Mouse (Mus musculus) megakaryocyte, embryonic 14.5 days (primary cell): ENCODE data around the gene Stim1. TPM values are rescaled to one million over a fixed set of nuclear protein-coding genes. Genes with fewer than 3 reads are reported as not detected.

ENCODE experiments used
- H3K27me3 ChIP-seq: replicated peaks from 2 replicates; pipeline ENCODE3; 2012; ENCODE audit warnings: inconsistent platforms
- H3K36me3 ChIP-seq: replicated peaks from 2 replicates; pipeline ENCODE3; 2012; ENCODE audit warnings: low read length, inconsistent platforms, mixed read lengths
- H3K4me1 ChIP-seq: 2 replicates; pipeline ENCODE4 v1.6.1; 2012; ENCODE audit warnings: inconsistent platforms
- H3K4me3 ChIP-seq: replicated peaks from 2 replicates; pipeline ENCODE3; 2012; ENCODE audit warnings: moderate library complexity, mild to moderate bottlenecking, inconsistent platforms
- H3K9me3 ChIP-seq: 2 replicates; pipeline ENCODE4 v1.6.1; 2012; ENCODE audit warnings: inconsistent platforms
- FLI1 ChIP-seq: IDR thresholded peaks from 2 replicates; pipeline ENCODE4 v1.6.1; 2012; ENCODE audit warnings: low read length, inconsistent platforms, mixed read lengths
- GATA1 ChIP-seq: IDR thresholded peaks from 3 replicates; pipeline ENCODE4 v1.6.1; 2012; ENCODE audit warnings: mixed read lengths, low read length, inconsistent platforms, borderline replicate concordance
- polyA plus RNA-seq: library from polyadenylated mRNA; stranded (reverse); fragments of >175 nt; gene quantifications from 2 replicates; pipeline ENCODE4 v1.2.3, GENCODE M21; 2012; ENCODE audit warnings: low replicate concordance; ENCODE audit not compliant: insufficient read depth

Gene Stim1
- polyA plus RNA-seq = 106 and 312 TPM in 2 replicates

- Histone ChIP-seq H3K36me3 (peaks cover 21% of the 10 kb centered on the region), H3K4me3 (peak within 1 kb of the TSS; percentile 99), H3K9me3 (no peaks in the 10 kb centered on the region), H3K27me3 (no peaks in the 10 kb centered on the region), H3K4me1 (peaks cover 45% of the 10 kb centered on the region)
- no peak for TF ChIP-seq GATA1
- no peak; the same call in 1 of the 2 replicates for TF ChIP-seq FLI1
Measured at GRCm38 (mm10) chr7:102267601-102268394, at the start of gene Stim1. Gene Stim1 (plus strand): TSS chr7:102267806.

DNA sequence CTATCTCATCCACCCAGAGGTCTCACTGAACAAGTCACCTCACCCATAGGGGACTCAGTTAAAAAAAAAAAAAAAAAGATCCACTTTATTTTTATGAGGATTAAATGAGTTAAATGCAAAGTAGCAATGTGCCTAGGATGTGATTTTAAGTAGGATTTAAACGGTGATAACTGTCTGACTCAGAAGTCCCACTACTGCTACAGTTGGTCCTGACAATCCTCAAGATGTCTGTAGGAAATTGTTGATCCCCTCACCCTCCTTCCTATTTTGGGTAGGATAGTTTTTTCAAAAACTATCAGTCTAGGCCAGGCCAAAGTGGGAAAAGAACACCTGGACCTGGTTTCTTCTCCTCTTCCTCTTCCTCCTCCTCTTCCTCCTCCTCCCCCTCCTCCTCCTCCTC is 45.7 kb upstream of the Stim1 start:
- no peaks in the 10 kb centered on the region for H3K27me3 ChIP-seq
- H3K4me1 ChIP-seq = peaks cover 46% of the 10 kb centered on the region
- H3K9me3 ChIP-seq = no peaks in the 10 kb centered on the region
- peaks cover 14% of the 10 kb centered on the region for H3K36me3 ChIP-seq
- no peak for TF ChIP-seq GATA1
- TF ChIP-seq FLI1 = no peak
- H3K4me3 ChIP-seq = peak overlapping the region; percentile 93

- Histone ChIP-seq H3K27me3 (no peaks in the 10 kb centered on the region), H3K36me3 (peaks cover 18% of the 10 kb centered on the region), H3K4me3 (peak overlapping the region; percentile 93), H3K4me1 (peaks cover 42% of the 10 kb centered on the region), H3K9me3 (no peaks in the 10 kb centered on the region)
- TF ChIP-seq FLI1 (no peak), GATA1 (no peak)
Measured at GRCm38 (mm10) chr7:102222336-102222735, 45.3 kb upstream of the Stim1 start.

DNA sequence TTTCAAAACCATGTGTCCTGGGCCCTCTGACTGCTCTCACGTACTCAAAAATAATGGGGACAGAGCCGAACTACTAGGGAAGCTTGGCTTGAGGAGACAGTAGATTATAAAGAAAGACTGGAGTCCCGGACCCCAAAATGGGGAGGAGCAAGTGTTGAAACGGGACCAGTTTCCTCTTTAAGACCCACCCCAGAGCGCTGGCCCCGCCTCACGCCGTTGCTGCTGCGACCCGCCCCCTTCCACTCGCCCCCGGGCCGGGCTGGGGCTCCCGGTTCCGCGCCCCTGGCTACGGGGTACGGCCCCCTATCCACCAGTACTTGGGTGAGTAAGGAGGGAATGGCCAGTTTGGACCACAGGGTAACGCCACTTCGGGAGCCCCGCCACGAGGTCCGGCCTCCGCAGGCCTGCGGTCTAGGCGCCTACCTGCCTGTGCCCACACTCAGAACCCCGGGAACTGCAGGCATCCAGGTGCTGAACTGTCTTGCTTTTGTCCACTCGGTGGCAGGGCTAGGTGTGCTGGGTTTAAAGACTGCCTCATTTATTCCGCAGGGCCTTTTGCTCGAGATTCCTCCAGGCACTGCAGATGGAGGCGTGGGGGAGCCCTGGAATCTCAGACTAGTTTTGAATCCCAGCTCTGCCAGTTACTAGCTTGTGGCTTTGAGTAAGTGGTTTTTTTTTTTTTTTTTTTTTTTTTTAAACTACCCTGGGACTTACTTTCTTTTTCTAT is 44.6 kb upstream of the Stim1 start:
- H3K4me3 ChIP-seq = peak overlapping the region; percentile 93
- H3K36me3 ChIP-seq = peaks cover 23% of the 10 kb centered on the region
- TF ChIP-seq FLI1 (no peak), GATA1 (no peak)

GRCm38 (mm10) chr7:102223883-102224738 is 43.5 kb upstream of the Stim1 start:
- TF ChIP-seq FLI1 (no peak), GATA1 (no peak)
- Histone ChIP-seq H3K9me3 (no peaks in the 10 kb centered on the region), H3K27me3 (no peaks in the 10 kb centered on the region), H3K4me1 (peaks cover 35% of the 10 kb centered on the region), H3K4me3 (peak overlapping the region; percentile 14), H3K36me3 (peaks cover 26% of the 10 kb centered on the region)

More for the DNA sequence above, 44.6 kb upstream of the Stim1 start:
- Histone ChIP-seq H3K27me3 (no peaks in the 10 kb centered on the region), H3K9me3 (no peaks in the 10 kb centered on the region), H3K4me1 (peaks cover 37% of the 10 kb centered on the region)

- H3K4me1 ChIP-seq = peaks cover 47% of the 10 kb centered on the region
- no peak for TF ChIP-seq GATA1
- TF ChIP-seq FLI1 = no peak
- no peaks in the 10 kb centered on the region for H3K27me3 ChIP-seq
- no peaks in the 10 kb centered on the region for H3K9me3 ChIP-seq
- no peak overlapping the region for H3K4me3 ChIP-seq
- H3K36me3 ChIP-seq = peaks cover 29% of the 10 kb centered on the region
Measured at GRCm38 (mm10) chr7:102226051-102226450, 41.6 kb upstream of the Stim1 start.

DNA sequence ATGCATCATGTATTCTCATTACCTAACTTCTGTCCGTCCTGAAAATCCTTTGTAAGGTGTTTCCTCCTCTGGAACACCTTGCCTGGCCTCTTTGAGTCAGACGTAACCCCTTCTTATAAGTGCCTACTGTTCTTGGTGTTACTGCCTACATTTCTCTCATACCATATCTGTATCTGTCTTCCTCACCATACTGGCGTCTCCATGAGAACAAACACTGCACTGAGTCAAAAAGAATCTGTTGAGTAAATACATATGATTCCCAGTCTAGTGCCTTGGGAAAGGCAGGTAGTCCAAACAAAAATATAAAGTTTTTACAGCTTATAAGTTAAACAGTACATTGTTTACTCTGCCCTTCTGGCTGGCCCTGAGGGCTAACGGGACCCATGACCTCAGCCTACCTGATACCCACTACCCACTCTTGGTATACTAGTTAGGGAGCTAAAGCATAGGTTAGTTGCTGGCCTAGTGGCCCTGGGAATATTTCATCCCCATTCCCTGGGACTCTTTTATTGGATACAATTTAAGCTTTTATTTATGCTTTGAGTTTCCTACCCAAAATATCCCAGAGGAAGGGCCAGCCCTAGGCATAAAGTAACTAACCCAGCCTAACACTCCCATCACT is 39.4 kb upstream of the Stim1 start:
- H3K4me1 ChIP-seq = peaks cover 45% of the 10 kb centered on the region
- H3K4me3 ChIP-seq = no peak overlapping the region

GRCm38 (mm10) chr7:102229814-102230213 is 37.8 kb upstream of the Stim1 start:
- no peak overlapping the region for H3K4me3 ChIP-seq
- H3K36me3 ChIP-seq = peaks cover 40% of the 10 kb centered on the region
- peaks cover 37% of the 10 kb centered on the region for H3K4me1 ChIP-seq
- H3K9me3 ChIP-seq = no peaks in the 10 kb centered on the region
- no peaks in the 10 kb centered on the region for H3K27me3 ChIP-seq
- TF ChIP-seq FLI1 = no peak
- TF ChIP-seq GATA1 = no peak

More for the DNA sequence above, 39.4 kb upstream of the Stim1 start:
- Histone ChIP-seq H3K9me3 (no peaks in the 10 kb centered on the region), H3K27me3 (no peaks in the 10 kb centered on the region), H3K36me3 (peaks cover 36% of the 10 kb centered on the region)
- TF ChIP-seq GATA1 (no peak), FLI1 (no peak)

DNA sequence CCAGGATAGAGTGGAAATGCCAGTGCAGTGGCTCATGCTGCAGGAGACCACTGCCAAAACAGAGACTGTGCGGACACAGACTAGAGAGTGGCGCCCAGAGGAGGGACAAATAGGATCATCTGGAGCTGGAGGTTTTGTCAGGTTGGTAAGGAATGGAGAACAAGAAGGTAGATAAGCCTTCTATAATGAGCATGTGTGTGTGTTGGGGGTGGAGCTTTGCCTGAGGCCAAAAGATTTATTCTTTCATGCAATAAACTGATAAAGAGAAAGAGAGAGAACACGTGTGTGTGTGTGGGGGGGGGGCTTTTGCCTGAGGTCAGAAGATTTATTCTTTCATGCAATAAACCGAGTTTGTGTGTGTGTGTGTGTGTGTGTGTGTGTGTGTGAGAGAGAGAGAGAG is 34.5 kb upstream of the Stim1 start:
- Histone ChIP-seq H3K4me1 (peaks cover 49% of the 10 kb centered on the region), H3K4me3 (no peak overlapping the region), H3K9me3 (no peaks in the 10 kb centered on the region), H3K36me3 (peaks cover 48% of the 10 kb centered on the region), H3K27me3 (no peaks in the 10 kb centered on the region)
- TF ChIP-seq FLI1 = no peak
- no peak for TF ChIP-seq GATA1
